Mouse (Mus musculus) myocyte (in vitro differentiated cells): Measurements from ENCODE around the gene Slfn3. TPM values are rescaled to one million over a fixed set of nuclear protein-coding genes. Genes with fewer than 3 reads are reported as not detected.
"Not testable (repeated sequence)": the region's sequence is repeated elsewhere in the genome, so short reads cannot be mapped to it uniquely, and the experiment has no call there.

Source experiments
- H3K27me3 ChIP-seq: one replicate; pipeline ENCODE4 v1.6.1; 2011; ENCODE audit not compliant: control insufficient read depth, insufficient read depth, insufficient read length
- H3K36me3 ChIP-seq: one replicate; pipeline ENCODE4 v1.6.1; 2011; ENCODE audit not compliant: control insufficient read depth, insufficient read depth
- H3K4me2 ChIP-seq: one replicate; pipeline ENCODE4 v1.6.1; 2011; ENCODE audit warnings: low read depth, control low read depth
- H3K4me3 ChIP-seq: one replicate; pipeline ENCODE4 v1.5.1; 2011; ENCODE audit warnings: mild to moderate bottlenecking, control low read depth, moderate library complexity
- H3K79me2 ChIP-seq: one replicate; pipeline ENCODE4 v1.6.1; 2011; ENCODE audit not compliant: control insufficient read depth, insufficient read depth
- H3ac ChIP-seq: one replicate; pipeline ENCODE4 v1.6.1; 2011; ENCODE audit not compliant: control insufficient read depth, insufficient read length
- CEBPB ChIP-seq: IDR thresholded peaks from 2 replicates; pipeline ENCODE4 v1.6.1; 2011; ENCODE audit warnings: mild to moderate bottlenecking, moderate library complexity; ENCODE audit not compliant: poor library complexity, insufficient read depth, severe bottlenecking
- E2F4 ChIP-seq: IDR thresholded peaks from one replicate; pipeline ENCODE4 v1.6.1; 2011; ENCODE audit warnings: mild to moderate bottlenecking, control low read depth, moderate library complexity; ENCODE audit not compliant: insufficient read depth
- MAX ChIP-seq: IDR thresholded peaks from one replicate; pipeline ENCODE4 v1.6.1; 2011; ENCODE audit warnings: low read depth, mild to moderate bottlenecking, control low read depth
- MYOD1 ChIP-seq, 3 experiments: IDR thresholded peaks; one replicate each; pipeline ENCODE4 v1.6.1; 2011; ENCODE audit warnings: control low read depth in 2 of 3, low read depth in 2 of 3, mild to moderate bottlenecking in 2 of 3, moderate library complexity in 1 of 3; ENCODE audit not compliant: insufficient read length in 2 of 3, control insufficient read depth in 1 of 3
- MYOG ChIP-seq, 3 experiments: IDR thresholded peaks; one replicate each; pipeline ENCODE4 v1.6.1; 2011; ENCODE audit warnings: control low read depth in 2 of 3, low read depth in 2 of 3, mild to moderate bottlenecking in 2 of 3; ENCODE audit not compliant: insufficient read length in 2 of 3, control insufficient read depth in 1 of 3, insufficient read depth in 1 of 3
- POLR2A ChIP-seq: IDR thresholded peaks from one replicate; pipeline ENCODE4 v1.6.1; 2011; ENCODE audit warnings: low read depth, mild to moderate bottlenecking, control low read depth, moderate library complexity; ENCODE audit not compliant: insufficient read length
- POLR2AphosphoS2 ChIP-seq: IDR thresholded peaks from one replicate; pipeline ENCODE4 v1.6.1; 2011; ENCODE audit warnings: low read depth, control low read depth; ENCODE audit not compliant: insufficient read length
- REST ChIP-seq: IDR thresholded peaks from one replicate; pipeline ENCODE4 v1.6.1; 2011; ENCODE audit warnings: mild to moderate bottlenecking, control low read depth, moderate library complexity; ENCODE audit not compliant: insufficient read depth, insufficient read length
- SRF ChIP-seq: IDR thresholded peaks from one replicate; pipeline ENCODE4 v1.6.1; 2011; ENCODE audit warnings: low read depth; ENCODE audit not compliant: control insufficient read depth, insufficient read length
- TCF12 ChIP-seq: IDR thresholded peaks from one replicate; pipeline ENCODE4 v1.6.1; 2011; ENCODE audit warnings: mild to moderate bottlenecking, control low read depth; ENCODE audit not compliant: poor library complexity, insufficient read depth, severe bottlenecking
- TCF3 ChIP-seq: IDR thresholded peaks from one replicate; pipeline ENCODE4 v1.6.1; 2011; ENCODE audit warnings: low read depth, control low read depth; ENCODE audit not compliant: insufficient read length
- USF1 ChIP-seq: IDR thresholded peaks from one replicate; pipeline ENCODE4 v1.6.1; 2011; ENCODE audit warnings: low read depth, mild to moderate bottlenecking, control low read depth, moderate library complexity
- polyA plus RNA-seq: library from polyadenylated mRNA; unstranded; fragments of >200 nt; fragmentation: generic; extraction: Trizol; gene quantifications from one replicate; pipeline ENCODE4 v1.2.1, GENCODE M21; 2012; ENCODE audit warnings: missing spikeins

Gene Slfn3
- polyA plus RNA-seq, 1 experiment = 1.1 TPM

GRCm38 (mm10) chr11:83224750-83225149 lies 33.6 kb downstream of the Slfn3 start:
- TF ChIP-seq TCF3 = no peak
- no peak for TF ChIP-seq POLR2A
- TF ChIP-seq TCF12 = no peak
- no peak for TF ChIP-seq REST
- no peak for TF ChIP-seq SRF
- no peak for TF ChIP-seq MYOD1 (IDR thresholded peaks at IDR 0.05; ENCODE audit: control insufficient read depth in 1 of 3, insufficient read length in 2 of 3, low read depth in 2 of 3)
- TF ChIP-seq MAX = no peak
- Histone ChIP-seq H3K27me3 (no peaks in the 10 kb centered on the region), H3K36me3 (no peaks in the 10 kb centered on the region), H3K79me2 (peaks cover 25% of the 10 kb centered on the region), H3K4me2 (peak overlapping the region; percentile 47), H3ac (no peak overlapping the region), H3K4me3 (peak overlapping the region; percentile 48)

DNA sequence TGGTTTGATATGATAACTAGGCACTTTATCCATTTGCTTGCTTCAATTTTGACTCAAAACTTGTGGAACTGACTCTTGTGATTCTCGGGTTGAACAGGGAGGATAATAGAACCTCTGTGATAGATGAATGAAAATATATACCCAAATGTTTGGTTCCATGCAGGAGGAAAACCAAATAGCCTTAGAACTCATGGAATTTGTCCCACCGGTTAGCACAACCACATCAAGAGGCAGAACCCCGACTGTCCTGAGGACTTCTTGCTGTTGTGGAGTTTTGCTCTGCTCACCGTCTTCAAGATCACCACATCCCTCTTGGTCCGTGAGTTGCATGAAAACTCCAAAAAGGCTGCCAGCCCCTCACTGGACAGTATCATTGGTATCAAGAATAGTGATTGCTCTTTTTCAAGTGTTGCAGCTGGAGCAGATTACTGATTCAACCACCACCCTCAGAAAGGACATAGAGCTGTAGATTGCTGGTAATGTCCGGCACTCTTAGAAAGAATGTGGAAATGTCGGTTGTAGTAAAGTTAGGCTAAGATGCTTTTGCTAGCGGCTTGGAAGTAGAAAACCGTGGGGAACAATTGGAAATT lies 34.3 kb downstream of the Slfn3 start:
- Histone ChIP-seq H3K4me3 (peak overlapping the region; percentile 48), H3K27me3 (no peaks in the 10 kb centered on the region), H3K4me2 (peak overlapping the region; percentile 47), H3ac (no peak overlapping the region), H3K36me3 (no peaks in the 10 kb centered on the region), H3K79me2 (peaks cover 25% of the 10 kb centered on the region)
- no peak for TF ChIP-seq E2F4
- no peak for TF ChIP-seq POLR2AphosphoS2
- TF ChIP-seq MYOG (IDR thresholded peaks at IDR 0.05; ENCODE audit: control insufficient read depth in 1 of 3, insufficient read depth in 1 of 3, insufficient read length in 2 of 3, low read depth in 2 of 3) = no peak
- no peak for TF ChIP-seq CEBPB
- TF ChIP-seq MAX = no peak
- TF ChIP-seq REST = no peak
- TF ChIP-seq SRF = no peak
- no peak for TF ChIP-seq TCF3
- no peak for TF ChIP-seq MYOD1 (IDR thresholded peaks at IDR 0.05; ENCODE audit: control insufficient read depth in 1 of 3, insufficient read length in 2 of 3, low read depth in 2 of 3)
- TF ChIP-seq USF1 = no peak
- no peak for TF ChIP-seq TCF12
- TF ChIP-seq POLR2A = no peak

GRCm38 (mm10) chr11:83227926-83228723 lies 37.0 kb downstream of the Slfn3 start:
- TF ChIP-seq MAX = no peak
- TF ChIP-seq POLR2A = no peak
- no peak for TF ChIP-seq MYOD1 (IDR thresholded peaks at IDR 0.05; ENCODE audit: control insufficient read depth in 1 of 3, insufficient read length in 2 of 3, low read depth in 2 of 3)
- TF ChIP-seq REST = no peak
- no peak for TF ChIP-seq E2F4
- TF ChIP-seq TCF3 = no peak
- TF ChIP-seq CEBPB = no peak
- no peak for TF ChIP-seq SRF
- TF ChIP-seq MYOG (IDR thresholded peaks at IDR 0.05; ENCODE audit: control insufficient read depth in 1 of 3, insufficient read depth in 1 of 3, insufficient read length in 2 of 3, low read depth in 2 of 3) = no peak
- TF ChIP-seq TCF12 = no peak
- no peak for TF ChIP-seq USF1
- no peak for TF ChIP-seq POLR2AphosphoS2
- H3K4me3 ChIP-seq = no peak overlapping the region
- peaks cover 25% of the 10 kb centered on the region for H3K79me2 ChIP-seq
- no peaks in the 10 kb centered on the region for H3K27me3 ChIP-seq
- no peak overlapping the region for H3K4me2 ChIP-seq
- H3K36me3 ChIP-seq = no peaks in the 10 kb centered on the region
- no peak overlapping the region for H3ac ChIP-seq

DNA sequence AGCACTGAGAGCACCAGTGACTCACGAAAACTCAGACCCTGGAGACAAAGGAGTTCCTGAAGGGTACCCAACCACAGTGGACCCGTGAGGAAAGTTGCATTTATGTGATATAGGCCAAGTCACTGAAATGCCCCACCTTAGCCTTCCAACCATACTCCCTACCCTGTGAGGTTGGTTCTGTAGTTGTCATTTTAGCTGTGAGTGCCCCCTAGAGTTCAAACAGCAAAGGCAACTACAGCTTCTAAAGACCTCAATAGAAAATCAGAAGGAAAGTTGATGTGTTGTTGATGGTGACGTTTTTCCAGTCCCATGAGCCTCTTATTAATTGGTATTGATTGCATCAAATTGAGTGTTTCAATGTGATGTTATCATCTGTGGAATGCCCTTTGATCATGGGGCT lies 39.8 kb downstream of the Slfn3 start:
- H3K4me2 ChIP-seq = no peak overlapping the region
- no peaks in the 10 kb centered on the region for H3K27me3 ChIP-seq
- no peak overlapping the region for H3ac ChIP-seq
- peaks cover 13% of the 10 kb centered on the region for H3K79me2 ChIP-seq
- H3K36me3 ChIP-seq = no peaks in the 10 kb centered on the region
- no peak overlapping the region for H3K4me3 ChIP-seq
- TF ChIP-seq POLR2AphosphoS2 = no peak
- no peak for TF ChIP-seq E2F4
- no peak for TF ChIP-seq REST
- TF ChIP-seq SRF = no peak
- no peak for TF ChIP-seq TCF12
- no peak for TF ChIP-seq USF1
- no peak for TF ChIP-seq CEBPB
- TF ChIP-seq TCF3 = no peak
- TF ChIP-seq MAX = no peak
- TF ChIP-seq MYOD1 (IDR thresholded peaks at IDR 0.05; ENCODE audit: control insufficient read depth in 1 of 3, insufficient read length in 2 of 3, low read depth in 2 of 3) = no peak
- TF ChIP-seq POLR2A = no peak
- TF ChIP-seq MYOG (IDR thresholded peaks at IDR 0.05; ENCODE audit: control insufficient read depth in 1 of 3, insufficient read depth in 1 of 3, insufficient read length in 2 of 3, low read depth in 2 of 3) = no peak

DNA sequence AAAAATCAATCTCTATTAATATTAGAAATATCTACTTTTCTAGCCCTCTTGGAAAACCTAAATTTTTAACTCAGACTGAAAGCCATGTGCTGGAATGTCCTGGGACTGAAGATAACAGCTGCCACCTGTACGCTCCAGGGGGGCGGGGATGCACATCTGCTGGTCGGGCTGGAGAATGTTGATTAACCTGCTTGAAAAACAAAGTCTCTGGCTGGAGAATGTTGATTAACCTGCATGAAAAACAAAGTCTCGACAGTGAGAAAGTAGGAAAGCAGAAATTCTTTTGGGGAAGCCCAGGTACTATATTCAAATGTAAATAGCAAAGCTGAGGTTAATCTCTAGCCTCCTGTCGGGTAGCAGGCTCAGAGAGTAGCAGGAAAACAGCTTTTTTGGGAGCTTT lies 42.5 kb downstream of the Slfn3 start:
- not testable (repeated sequence) for H3K79me2 ChIP-seq, H3K4me2 ChIP-seq, H3K27me3 ChIP-seq, H3ac ChIP-seq, H3K36me3 ChIP-seq, H3K4me3 ChIP-seq

DNA sequence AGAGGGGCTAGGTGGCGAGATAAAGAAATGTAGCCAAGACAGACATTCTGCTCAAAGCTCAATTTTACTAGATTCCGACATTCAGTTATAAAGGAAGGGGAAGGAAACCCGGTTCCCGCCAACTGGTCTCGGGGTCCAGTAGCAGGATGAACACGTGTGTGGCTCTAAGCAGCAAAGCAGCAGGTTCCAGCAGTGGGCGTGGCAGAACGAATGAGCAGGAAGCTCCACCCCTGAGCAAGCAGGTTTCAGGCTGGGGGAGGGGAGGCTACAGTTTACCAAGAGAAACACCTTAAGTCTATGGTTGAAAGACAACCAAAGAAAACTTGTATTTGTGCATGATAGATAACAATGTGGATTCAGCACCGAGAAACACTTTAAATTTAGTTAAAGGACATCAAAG lies 46.3 kb downstream of the Slfn3 start:
- not testable (repeated sequence) for H3K36me3 ChIP-seq, H3K4me3 ChIP-seq, H3K79me2 ChIP-seq, H3K27me3 ChIP-seq, H3K4me2 ChIP-seq, H3ac ChIP-seq
